Mouse (Mus musculus): ENCODE measurements around the gene Washc3.

DNA sequence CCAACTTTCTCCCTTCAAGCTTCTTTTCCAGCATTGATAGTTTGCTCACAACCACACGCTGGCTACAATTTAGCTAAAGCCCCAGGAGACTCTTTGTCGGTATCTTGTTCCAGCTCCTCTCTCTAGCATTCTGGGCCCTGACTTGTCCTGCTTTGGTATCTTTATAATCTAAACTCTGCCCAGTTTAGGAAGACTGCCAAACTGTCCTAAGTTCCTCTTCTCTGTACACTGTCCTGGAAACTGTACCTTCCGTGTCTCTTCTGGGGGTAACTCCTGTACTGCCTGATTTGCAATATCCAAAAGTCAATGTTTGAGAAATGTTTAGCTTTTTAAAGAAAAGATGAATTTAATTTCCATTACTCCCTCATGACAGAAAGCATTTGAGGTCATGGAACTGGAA is 49.4 kb downstream of the Washc3 start:
- TF ChIP-seq POLR2A (IDR thresholded peaks at IDR 0.05; ENCODE audit: borderline replicate concordance, control insufficient read depth, low read depth, low read length), result no peak
- TF ChIP-seq CTCF (IDR thresholded peaks at IDR 0.05; ENCODE audit: control insufficient read depth, insufficient read depth, low read length), result no peak

All from bone marrow, adult 2 months (tissue).